Mouse (Mus musculus) brown adipose tissue, adult 24 weeks (tissue): ENCODE data around the gene Zmym2. TPM values are rescaled to one million over a fixed set of nuclear protein-coding genes. Genes with fewer than 3 reads are reported as not detected.

Experiments
- H3K27ac ChIP-seq: fragments of 200-500 bp; replicated peaks from 2 replicates; pipeline ENCODE4 v1.5.1; 2012; ENCODE audit warnings: low read depth, mild to moderate bottlenecking, low read length
- H3K4me1 ChIP-seq: fragments of 200-500 bp; 2 replicates; pipeline ENCODE4 v1.6.1; 2012; ENCODE audit warnings: low read length, mixed read lengths; ENCODE audit not compliant: control insufficient read depth, insufficient read depth, insufficient read length
- H3K4me3 ChIP-seq: fragments of 200-500 bp; 2 replicates; pipeline ENCODE4 v1.5.1; 2012; ENCODE audit warnings: low read depth, mild to moderate bottlenecking, low read length, moderate library complexity; ENCODE audit not compliant: insufficient read depth
- polyA plus RNA-seq: library from polyadenylated mRNA; stranded (reverse); fragments of >200 nt; gene quantifications from 2 replicates; pipeline ENCODE4 v1.2.4, GENCODE M21; 2012; ENCODE audit not compliant: missing spikeins, insufficient read depth, insufficient read length

Zmym2 gene
- polyA plus RNA-seq, 1 experiment: 27.3 TPM

DNA sequence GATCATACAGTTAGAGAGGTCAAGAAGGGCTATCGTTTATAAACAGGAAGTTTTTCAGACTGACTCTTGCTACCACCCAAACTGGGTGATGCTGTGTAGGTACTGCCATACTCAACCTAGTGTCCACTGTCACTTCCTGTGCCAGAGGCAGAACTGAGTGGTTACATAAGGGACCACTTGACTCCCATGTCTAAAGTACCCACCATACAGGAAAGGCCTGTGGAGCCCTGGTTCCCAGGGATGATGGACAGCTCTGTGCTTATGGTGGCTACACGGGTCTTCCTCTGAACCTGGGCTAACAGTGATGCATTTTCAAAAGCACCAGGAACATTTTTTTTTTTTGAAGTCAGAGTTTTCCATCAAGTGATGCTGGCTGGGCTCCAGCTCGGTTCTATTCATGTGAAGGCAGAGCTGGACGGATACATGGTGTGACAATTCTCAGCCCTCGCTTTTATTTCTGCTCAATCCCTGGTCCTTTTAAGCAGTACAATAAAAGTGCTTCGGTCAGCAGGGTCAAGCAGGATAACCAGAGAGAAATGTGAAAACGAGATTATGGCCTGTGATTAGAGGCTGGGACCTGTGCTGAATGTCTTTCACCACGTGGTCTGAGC is 91.7 kb downstream of the Zmym2 start:
- Histone ChIP-seq H3K27ac (no peak overlapping the region), H3K4me1 (no peaks in the 10 kb centered on the region), H3K4me3 (no peak overlapping the region)

DNA sequence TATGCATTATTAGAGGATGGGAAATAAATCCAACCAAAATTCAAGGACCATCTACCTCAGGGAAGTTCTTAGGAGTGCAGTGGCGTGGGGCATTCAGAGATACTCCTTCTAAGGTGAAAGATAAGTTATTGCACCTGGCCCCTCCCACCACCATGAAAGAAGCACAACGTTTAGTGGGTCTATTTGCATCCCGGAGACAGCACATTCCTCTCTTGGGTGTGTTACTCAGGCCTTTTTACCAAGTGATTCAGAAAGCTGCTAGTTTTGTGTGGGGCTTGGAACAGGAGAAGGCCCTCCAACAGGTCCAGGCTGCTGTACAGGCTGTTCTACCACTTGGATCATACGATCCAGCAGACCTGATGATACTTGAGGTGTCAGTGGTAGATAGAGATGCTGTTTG is 102.2 kb downstream of the Zmym2 start:
- Histone ChIP-seq H3K27ac (no peak overlapping the region), H3K4me1 (no peaks in the 10 kb centered on the region), H3K4me3 (no peak overlapping the region)

Other genes with a start within 250 kb of the Zmym2 start
- 13.6 and 17.0 TPM in 2 replicates for gene Mphosph8, start 218.4 kb upstream of the Zmym2 start, polyA plus RNA-seq
- 8.2 and 13.1 TPM in 2 replicates for gene Pspc1, start 108.3 kb upstream of the Zmym2 start, polyA plus RNA-seq
- gene Zmym5, start 74.9 kb upstream of the Zmym2 start, polyA plus RNA-seq: 19.3 and 20.9 TPM in 2 replicates
- not detected in 2 replicates for gene Gja3, start 171.4 kb downstream of the Zmym2 start, polyA plus RNA-seq
- gene Gjb2, start 218.0 kb downstream of the Zmym2 start, polyA plus RNA-seq: 0.55 TPM in 1 of 2 replicates, not detected in the other
- gene Gm4491, start 229.2 kb downstream of the Zmym2 start, polyA plus RNA-seq: not detected in 2 replicates
- not detected in 2 replicates for gene Gjb6, start 247.0 kb downstream of the Zmym2 start, polyA plus RNA-seq